Mouse (Mus musculus) megakaryocyte, embryonic 14.5 days (primary cell): Measurements from ENCODE around the gene Tkt. TPM values are rescaled to one million over a fixed set of nuclear protein-coding genes. Genes with fewer than 3 reads are reported as not detected.

ENCODE experiments used
- H3K27me3 ChIP-seq: replicated peaks from 2 replicates; pipeline ENCODE3; 2012; ENCODE audit warnings: inconsistent platforms
- H3K36me3 ChIP-seq: replicated peaks from 2 replicates; pipeline ENCODE3; 2012; ENCODE audit warnings: low read length, inconsistent platforms, mixed read lengths
- H3K4me1 ChIP-seq: 2 replicates; pipeline ENCODE4 v1.6.1; 2012; ENCODE audit warnings: inconsistent platforms
- H3K4me3 ChIP-seq: replicated peaks from 2 replicates; pipeline ENCODE3; 2012; ENCODE audit warnings: moderate library complexity, mild to moderate bottlenecking, inconsistent platforms
- H3K9me3 ChIP-seq: 2 replicates; pipeline ENCODE4 v1.6.1; 2012; ENCODE audit warnings: inconsistent platforms
- FLI1 ChIP-seq: IDR thresholded peaks from 2 replicates; pipeline ENCODE4 v1.6.1; 2012; ENCODE audit warnings: low read length, inconsistent platforms, mixed read lengths
- GATA1 ChIP-seq: IDR thresholded peaks from 3 replicates; pipeline ENCODE4 v1.6.1; 2012; ENCODE audit warnings: mixed read lengths, low read length, inconsistent platforms, borderline replicate concordance
- polyA plus RNA-seq: library from polyadenylated mRNA; stranded (reverse); fragments of >175 nt; gene quantifications from 2 replicates; pipeline ENCODE4 v1.2.3, GENCODE M21; 2012; ENCODE audit warnings: low replicate concordance; ENCODE audit not compliant: insufficient read depth

The Tkt gene
- polyA plus RNA-seq, 1 experiment, result 491 TPM

DNA sequence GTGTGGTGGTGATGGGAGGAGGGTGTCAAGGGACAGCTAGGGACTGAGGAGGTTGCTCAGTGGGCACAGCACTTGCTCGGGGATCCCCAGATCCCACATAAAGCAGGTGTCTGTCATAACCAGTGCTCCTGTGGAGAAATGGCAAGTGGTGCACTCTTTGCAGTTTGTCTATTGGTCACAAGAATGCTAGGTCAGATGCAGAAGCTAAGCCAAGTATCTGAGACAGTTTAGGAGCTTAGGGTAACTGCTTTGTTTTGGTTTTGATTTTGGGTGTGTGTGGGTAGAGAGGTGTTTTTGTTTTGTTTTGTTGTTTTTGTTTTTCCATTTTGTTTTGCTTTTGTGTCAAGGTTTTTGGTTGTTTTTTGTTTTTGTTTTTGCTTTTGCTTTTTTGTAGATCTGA lies 33.1 kb downstream of the Tkt start:
- H3K4me3 ChIP-seq, result no peak overlapping the region
- H3K4me1 ChIP-seq, result peaks cover 35% of the 10 kb centered on the region

DNA sequence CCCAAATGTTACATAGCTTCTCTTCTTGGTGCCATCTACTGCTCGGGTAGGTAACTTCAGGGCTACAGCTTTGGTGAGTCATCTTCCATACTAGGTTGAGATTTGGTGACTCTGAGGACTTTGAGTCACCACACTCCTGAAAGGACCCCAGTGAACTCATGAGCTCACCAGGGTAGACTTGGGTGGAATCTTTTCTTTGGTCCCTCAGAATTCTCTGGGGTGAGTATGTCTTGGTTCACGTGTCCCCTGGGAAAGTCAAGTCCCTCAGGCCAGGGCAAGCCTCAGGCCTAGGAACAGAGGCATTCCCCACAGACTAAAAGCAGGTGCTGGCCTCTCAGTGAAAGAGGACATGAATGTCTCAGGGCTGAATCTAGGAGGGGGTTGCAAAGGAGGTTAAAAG lies 35.9 kb downstream of the Tkt start:
- peaks cover 40% of the 10 kb centered on the region for H3K4me1 ChIP-seq
- no peaks in the 10 kb centered on the region for H3K36me3 ChIP-seq
- TF ChIP-seq FLI1, result no peak
- no peak for TF ChIP-seq GATA1
- H3K9me3 ChIP-seq, result no peaks in the 10 kb centered on the region
- H3K27me3 ChIP-seq, result peaks cover 2% of the 10 kb centered on the region
- H3K4me3 ChIP-seq, result no peak overlapping the region

More for the DNA sequence above, 33.1 kb downstream of the Tkt start:
- peaks cover 4% of the 10 kb centered on the region; the same call in 1 of the 2 replicates for H3K9me3 ChIP-seq
- peaks cover 8% of the 10 kb centered on the region for H3K36me3 ChIP-seq
- TF ChIP-seq FLI1 (no peak), GATA1 (no peak)
- no peaks in the 10 kb centered on the region for H3K27me3 ChIP-seq

DNA sequence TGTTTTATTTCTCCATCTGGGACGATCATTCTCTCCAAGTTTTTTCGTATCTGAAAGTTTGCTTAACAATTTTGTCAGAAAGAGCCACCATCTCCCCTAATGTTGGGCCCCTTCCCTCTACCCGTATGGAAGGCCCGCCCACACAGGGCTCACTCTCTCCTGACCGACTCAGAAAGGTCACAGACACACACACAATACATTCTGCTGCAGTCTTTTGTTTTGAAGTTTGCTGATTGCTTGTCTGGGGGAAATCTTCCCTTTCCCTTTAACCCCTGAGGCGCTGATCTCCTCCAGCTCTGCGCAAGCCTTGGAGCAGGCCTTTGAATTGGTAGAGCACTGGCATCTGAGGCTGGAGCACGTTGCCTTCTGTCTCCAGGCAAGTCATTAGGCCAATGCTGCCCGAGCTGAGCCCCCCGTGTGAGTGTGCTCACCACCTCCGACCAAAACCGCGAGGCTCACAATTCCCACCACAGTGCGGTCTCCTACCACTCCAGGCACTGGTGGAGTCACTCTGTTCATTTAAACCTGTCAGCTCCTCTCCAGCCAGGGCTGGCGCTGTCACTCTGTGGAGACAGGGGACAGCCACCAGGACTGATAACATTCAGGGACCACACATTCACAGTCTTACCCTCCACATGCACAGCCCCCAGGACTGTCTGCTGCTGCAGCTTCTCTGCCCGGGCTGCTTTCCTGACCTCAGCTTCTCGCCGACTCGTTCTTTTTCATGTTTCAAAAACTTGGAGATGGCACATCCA lies 36.5 kb downstream of the Tkt start:
- Histone ChIP-seq H3K27me3 (peaks cover 2% of the 10 kb centered on the region), H3K9me3 (no peaks in the 10 kb centered on the region), H3K4me1 (peaks cover 44% of the 10 kb centered on the region), H3K36me3 (no peaks in the 10 kb centered on the region), H3K4me3 (no peak overlapping the region)
- no peak for TF ChIP-seq FLI1
- TF ChIP-seq GATA1, result no peak

DNA sequence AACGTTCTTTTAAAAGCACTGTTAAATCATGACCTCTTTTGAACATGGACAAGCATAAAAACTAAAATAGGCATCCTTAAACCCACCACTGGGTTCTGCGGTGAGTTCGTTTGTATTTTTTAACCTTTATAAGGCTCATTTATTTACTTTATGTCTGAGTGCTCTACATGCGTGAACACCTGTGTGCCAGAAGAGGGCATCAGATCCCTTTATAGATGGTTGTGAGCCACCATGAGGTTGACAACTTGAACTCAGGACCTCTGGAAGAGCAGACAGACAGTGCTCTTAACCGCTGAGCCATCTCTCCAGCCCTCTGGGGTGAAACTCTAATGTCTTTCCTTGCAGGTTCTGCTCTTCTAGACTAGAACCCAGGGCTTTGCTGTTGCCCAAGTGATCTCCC lies 37.2 kb downstream of the Tkt start:
- no peak for TF ChIP-seq FLI1
- no peak for TF ChIP-seq GATA1
- H3K9me3 ChIP-seq, result no peaks in the 10 kb centered on the region
- peaks cover 50% of the 10 kb centered on the region for H3K4me1 ChIP-seq
- no peak overlapping the region for H3K4me3 ChIP-seq
- H3K36me3 ChIP-seq, result no peaks in the 10 kb centered on the region
- peaks cover 2% of the 10 kb centered on the region for H3K27me3 ChIP-seq

DNA sequence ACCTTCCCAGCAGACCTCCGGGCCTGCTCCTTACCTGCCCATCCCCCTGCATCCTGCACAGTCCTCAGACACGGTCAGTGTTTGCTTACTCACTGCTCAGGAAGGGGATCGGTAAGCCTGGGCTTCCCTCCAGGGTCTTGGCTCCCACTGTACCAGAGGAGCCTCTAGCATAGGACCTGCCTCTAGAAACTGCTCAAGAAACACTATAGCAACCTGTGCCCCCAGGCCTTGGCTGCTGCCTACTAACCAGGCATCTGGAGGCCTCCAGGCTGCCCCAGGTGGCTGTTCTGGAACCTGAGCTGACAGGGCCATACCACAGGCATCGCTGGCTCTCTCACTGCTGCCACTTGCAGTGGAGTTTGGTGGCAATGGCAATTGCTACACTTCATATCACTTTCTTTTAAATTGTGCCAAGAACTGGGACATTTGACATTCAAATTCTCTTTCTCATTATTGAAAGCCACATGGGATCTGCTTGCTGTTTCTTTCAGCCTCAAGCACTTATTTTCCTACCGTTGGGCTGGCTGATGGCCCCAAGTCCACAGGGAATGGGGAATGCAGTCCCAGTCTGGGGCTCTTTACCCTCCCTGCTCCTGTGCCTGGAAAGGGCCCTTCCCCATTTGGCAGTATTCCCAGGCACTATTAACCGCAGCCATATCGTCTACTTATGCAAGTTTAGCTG lies 38.8 kb downstream of the Tkt start:
- H3K9me3 ChIP-seq, result no peaks in the 10 kb centered on the region
- H3K27me3 ChIP-seq, result peaks cover 2% of the 10 kb centered on the region
- H3K4me1 ChIP-seq, result peaks cover 62% of the 10 kb centered on the region
- no peaks in the 10 kb centered on the region for H3K36me3 ChIP-seq
- peak overlapping the region; percentile 69 for H3K4me3 ChIP-seq
- TF ChIP-seq FLI1 (no peak), GATA1 (no peak)

DNA sequence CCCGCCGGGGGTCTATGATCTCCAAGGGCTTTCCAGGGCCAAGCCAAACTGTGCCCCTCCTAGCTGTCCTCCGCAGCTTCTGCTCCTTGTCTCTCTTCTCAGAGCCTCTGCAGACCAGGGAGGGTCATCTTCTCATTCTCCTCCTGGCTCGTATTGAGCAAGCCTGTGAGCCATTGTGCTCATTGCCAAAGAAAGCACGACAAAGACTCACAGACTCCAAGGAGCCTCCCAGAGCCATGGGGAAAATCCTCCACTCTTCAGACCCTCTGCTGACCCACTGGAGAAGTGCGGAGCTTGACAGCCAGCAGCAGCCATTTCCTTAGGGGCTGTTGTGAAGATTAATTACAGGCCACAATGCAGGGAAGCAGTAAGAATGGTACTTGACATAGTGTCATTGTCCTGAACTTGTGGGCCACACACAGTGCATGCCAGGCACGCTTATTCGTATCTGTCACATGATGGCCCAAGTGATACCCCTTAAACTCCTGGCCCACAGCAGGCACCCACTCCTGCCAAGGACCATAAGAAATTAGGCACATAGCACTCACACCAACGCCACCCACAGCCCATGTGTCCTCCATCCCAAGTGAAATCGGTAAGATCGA lies 42.0 kb downstream of the Tkt start:
- Histone ChIP-seq H3K4me1 (peaks cover 83% of the 10 kb centered on the region), H3K9me3 (no peaks in the 10 kb centered on the region), H3K36me3 (peaks cover 23% of the 10 kb centered on the region), H3K4me3 (no peak overlapping the region), H3K27me3 (peaks cover 2% of the 10 kb centered on the region)
- TF ChIP-seq FLI1 (no peak), GATA1 (no peak)

DNA sequence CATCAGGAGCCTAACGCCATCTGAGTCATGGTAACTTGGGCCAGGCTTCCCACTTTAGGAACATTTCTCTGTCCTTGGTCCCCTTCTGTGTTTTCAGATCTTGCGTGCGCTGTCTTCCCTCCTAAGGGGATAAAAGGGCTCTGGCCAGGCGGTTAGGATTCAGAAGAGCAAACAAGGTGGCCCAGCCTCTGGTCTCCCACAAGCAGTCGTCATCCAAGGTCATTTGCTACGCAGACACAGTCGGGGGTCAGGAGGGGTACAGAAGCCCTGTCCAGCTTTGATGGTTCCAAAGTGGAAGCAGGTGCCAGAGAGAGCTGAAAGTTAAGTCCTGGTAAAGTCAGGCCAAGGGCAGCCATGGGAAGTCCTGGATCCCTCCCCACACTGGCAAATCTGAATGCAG lies 42.8 kb downstream of the Tkt start:
- H3K4me1 ChIP-seq, result peaks cover 81% of the 10 kb centered on the region
- TF ChIP-seq FLI1 (no peak), GATA1 (no peak)
- H3K4me3 ChIP-seq, result no peak overlapping the region
- no peaks in the 10 kb centered on the region for H3K9me3 ChIP-seq
- H3K36me3 ChIP-seq, result peaks cover 30% of the 10 kb centered on the region
- peaks cover 2% of the 10 kb centered on the region for H3K27me3 ChIP-seq

DNA sequence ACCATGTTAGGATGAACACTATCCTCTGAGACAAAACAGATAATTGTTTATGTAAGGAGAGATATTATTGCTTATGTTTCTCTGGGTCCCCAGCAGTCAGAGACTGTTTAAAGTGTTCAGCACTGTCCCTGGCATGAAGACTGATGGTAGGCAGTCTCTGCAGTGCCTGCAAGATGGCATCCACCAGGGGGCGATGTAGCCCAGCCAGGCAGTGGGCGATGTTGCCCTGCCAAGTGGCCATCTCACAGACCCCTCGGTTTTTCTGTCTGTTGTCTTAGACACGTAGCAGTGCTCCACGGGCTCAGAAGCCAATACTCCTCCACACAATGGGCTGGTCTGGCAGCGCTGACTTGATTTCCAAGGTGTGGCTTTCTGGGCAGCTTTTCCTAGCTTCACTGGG lies 43.3 kb downstream of the Tkt start:
- peak overlapping the region; percentile 80 for H3K4me3 ChIP-seq

DNA sequence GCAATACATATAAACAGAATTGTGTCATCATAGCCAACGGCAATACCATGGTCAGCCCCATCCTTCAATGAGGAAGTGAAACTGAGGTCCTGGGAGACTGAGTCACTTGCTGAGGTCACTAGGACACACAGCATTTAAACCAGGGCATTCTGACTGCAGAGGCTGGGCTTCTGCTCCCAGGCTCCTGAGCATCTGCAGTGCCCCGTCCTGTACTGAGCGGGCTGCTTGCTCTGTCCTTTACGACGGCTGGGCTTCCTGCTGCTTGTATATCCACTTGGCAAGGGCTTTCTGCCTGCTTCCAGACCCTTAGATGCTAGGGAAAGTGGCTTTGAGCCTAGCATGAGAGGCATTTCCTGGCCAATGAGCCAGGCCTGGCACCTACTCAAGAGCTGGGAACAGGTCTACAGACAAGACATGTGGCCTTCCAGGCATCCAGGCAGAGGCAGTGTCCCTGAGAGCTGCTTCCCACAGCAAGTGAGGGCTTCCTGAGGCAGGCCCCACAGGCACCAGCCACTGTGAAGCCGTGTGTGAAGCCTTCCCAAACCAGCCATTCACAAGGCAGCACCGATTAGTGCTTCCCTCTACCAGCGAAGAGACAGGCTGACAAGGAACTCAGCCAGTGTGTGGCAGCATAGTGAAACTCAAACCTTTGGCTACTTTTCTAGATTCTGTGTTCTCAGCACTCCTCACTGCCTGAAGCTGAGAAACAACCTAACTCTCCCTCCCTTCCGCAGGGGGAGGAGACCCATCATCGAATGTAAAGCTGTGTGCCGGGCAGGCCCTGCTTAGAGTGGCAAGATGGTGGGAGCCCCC lies 45.3 kb downstream of the Tkt start:
- peaks cover 55% of the 10 kb centered on the region for H3K36me3 ChIP-seq
- peaks cover 77% of the 10 kb centered on the region for H3K4me1 ChIP-seq
- TF ChIP-seq FLI1, result no peak
- no peak for TF ChIP-seq GATA1
- no peaks in the 10 kb centered on the region for H3K27me3 ChIP-seq
- H3K9me3 ChIP-seq, result no peaks in the 10 kb centered on the region
- peak overlapping the region; percentile 42 for H3K4me3 ChIP-seq

More for the DNA sequence above, 43.3 kb downstream of the Tkt start:
- Histone ChIP-seq H3K4me1 (peaks cover 78% of the 10 kb centered on the region), H3K36me3 (peaks cover 35% of the 10 kb centered on the region), H3K9me3 (no peaks in the 10 kb centered on the region), H3K27me3 (peaks cover 2% of the 10 kb centered on the region)
- TF ChIP-seq FLI1 (no peak), GATA1 (no peak)
